Mouse (Mus musculus) E14TG2a.4 (cell line): ENCODE data around the gene Tex52.

Experiments used
- CTCF ChIP-seq: conservative IDR thresholded peaks from 2 replicates; pipeline ENCODE4 v1.5.1; 2014; ENCODE audit warnings: low read length
- NANOG ChIP-seq: IDR thresholded peaks from 2 replicates; pipeline ENCODE4 v1.6.1; 2014; ENCODE audit warnings: borderline replicate concordance, low read length, mixed read lengths

DNA sequence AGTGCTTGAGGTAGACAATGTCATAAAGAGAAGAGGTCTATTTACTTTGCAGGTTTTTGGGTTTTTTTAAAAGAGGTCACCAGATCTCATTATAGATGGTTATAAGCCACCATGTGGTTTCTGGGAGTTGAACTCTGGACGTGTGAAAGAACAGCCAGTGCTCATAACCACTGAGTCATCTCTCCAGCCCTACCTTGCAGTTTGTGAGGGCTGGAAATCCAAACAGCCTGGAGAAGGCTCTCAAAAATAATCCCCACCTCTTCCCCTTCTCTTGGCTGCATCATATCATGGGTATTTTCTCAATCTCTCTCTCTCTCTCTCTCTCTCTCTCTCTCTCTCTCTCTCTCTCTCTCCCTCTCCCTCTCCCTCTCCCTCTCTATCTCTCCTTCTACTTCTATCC lies 15.4 kb downstream of the Tex52 start:
- TF ChIP-seq CTCF (no peak), NANOG (no peak)
